Mouse (Mus musculus): ENCODE measurements around the gene 1810049J17Rik. TPM values are rescaled to one million over a fixed set of nuclear protein-coding genes. Genes with fewer than 3 reads are reported as not detected.
"Not testable (repeated sequence)": the region's sequence is repeated elsewhere in the genome, so short reads cannot be mapped to it uniquely, and the experiment has no call there.

The 1810049J17Rik gene
- 0.80 and 0.91 TPM in 2 replicates for polyA plus RNA-seq (2015; fragmentation: Nextera tagmentation; extraction: Ambion mirVana)

DNA sequence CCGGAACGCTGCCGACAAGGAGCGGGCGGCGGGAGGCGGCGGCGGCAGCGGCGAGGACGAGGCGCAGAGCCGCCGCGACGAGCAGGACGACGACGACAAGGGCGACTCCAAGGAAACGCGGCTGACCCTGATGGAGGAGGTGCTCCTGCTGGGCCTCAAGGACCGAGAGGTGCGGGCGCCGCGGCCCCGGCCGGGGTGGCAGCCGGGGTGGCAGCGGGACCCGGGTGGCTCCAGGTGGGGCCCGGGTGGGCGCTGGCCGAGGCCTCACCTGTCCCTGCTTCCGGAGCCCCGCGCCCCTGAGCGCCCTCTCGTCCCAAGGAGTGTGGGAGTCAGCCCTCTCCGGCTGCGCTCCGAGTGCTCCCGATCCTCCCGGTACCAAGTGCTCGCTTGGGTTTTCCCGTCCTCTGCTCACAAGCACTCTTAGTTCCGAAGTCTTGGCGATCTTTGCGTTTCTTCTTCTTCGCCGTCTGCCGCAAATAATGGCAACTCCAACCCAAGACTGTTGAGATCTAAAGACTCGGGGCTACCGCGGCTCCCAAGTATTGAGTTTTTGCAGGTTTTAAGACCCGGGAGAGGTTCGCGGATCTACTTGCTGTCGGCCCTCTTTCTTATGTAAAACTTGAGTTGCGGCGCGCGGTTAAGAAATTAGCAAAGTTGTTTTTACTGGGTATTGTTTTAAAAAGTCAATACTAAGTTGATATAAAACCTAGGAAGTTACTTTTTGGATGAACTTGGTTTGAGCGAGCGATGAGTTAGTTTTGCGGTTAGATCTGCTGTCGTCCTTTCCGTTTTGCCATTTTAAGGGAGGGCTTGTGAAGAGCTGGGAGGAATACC, at the start of gene 1810049J17Rik:
1810049J17Rik (minus strand) TSS at position 112 of the 834 bp plus-strand sequence.
- Histone ChIP-seq H3K9me3 (no peaks in the 10 kb centered on the region), H3K4me2 (replicated peaks) (peak within 1 kb of the TSS; percentile 65), H3K9ac (replicated peaks) (peak within 1 kb of the TSS; percentile 91), H3K4me1 (peaks cover 30% of the 10 kb centered on the region), H3K27me3 (peaks cover 4% of the 10 kb centered on the region; the same call in 1 of the 2 replicates), H3K4me3 (peak within 1 kb of the TSS; percentile 93), H3K36me3 (no peaks in the 10 kb centered on the region), H3K27ac (replicated peaks) (peak within 1 kb of the TSS; percentile 94)
- ATAC-seq (replicated peaks): peak; percentile 47
- under 1% methylated on average over 60 of the region's 70 CpGs for WGBS

DNA sequence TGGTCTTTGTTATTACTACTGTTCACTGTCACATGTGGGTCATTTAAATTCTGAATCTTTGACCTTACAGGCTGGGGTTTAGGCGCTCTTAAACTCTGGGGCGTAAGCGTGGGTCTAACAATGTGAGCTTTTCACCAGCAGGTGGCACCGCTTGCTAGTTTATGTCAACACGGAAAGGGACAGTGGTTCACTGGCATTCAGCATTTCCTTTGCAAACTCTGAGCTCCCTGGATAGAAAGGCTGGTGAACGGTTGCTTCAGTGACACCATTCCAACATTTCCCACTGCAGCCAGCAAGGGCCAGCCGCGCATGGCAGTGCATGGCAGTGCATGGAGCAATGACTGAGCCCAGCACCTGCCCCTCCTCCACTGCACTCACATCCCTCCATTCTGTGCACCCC, 49.5 kb upstream of the 1810049J17Rik start:
- no peaks in the 10 kb centered on the region for H3K27me3 ChIP-seq
- peak; percentile 63 for ATAC-seq (replicated peaks)
- no peaks in the 10 kb centered on the region for H3K9me3 ChIP-seq
- peaks cover 26% of the 10 kb centered on the region for H3K4me1 ChIP-seq
- no peak overlapping the region for H3K4me2 ChIP-seq (replicated peaks)
- 4% methylated on average over 8 of the region's 8 CpGs for WGBS
- H3K27ac ChIP-seq (replicated peaks): no peak overlapping the region
- no peak overlapping the region for H3K9ac ChIP-seq (replicated peaks)
- H3K4me3 ChIP-seq: no peak overlapping the region
- H3K36me3 ChIP-seq: no peaks in the 10 kb centered on the region

DNA sequence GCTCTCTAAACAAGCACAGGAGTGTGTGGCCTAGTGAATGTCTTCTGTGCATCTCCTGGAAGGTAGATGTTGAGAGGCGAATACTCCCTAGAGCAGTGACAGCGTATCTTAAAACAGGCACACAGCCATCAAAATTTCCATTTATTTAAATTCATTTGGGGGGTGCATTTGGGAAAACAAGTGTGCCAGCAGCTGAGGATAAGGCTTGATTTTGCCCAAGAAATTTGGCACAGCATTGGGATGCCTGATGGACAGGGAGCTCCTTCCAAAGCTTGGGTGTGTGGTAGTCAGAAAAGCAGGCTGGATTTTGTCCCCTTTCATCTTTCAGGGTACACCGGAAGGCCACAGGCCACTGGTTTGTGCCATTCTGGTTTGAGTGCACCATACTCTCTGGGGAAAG, 48.4 kb upstream of the 1810049J17Rik start:
- H3K4me1 ChIP-seq: peaks cover 29% of the 10 kb centered on the region
- WGBS: 80% methylated on average over 3 of the region's 3 CpGs
- no peak overlapping the region for H3K4me2 ChIP-seq (replicated peaks)
- no peak for ATAC-seq (replicated peaks)
- H3K36me3 ChIP-seq: no peaks in the 10 kb centered on the region
- no peaks in the 10 kb centered on the region for H3K9me3 ChIP-seq
- H3K4me3 ChIP-seq: no peak overlapping the region
- H3K9ac ChIP-seq (replicated peaks): no peak overlapping the region
- peak overlapping the region; percentile 72 for H3K27ac ChIP-seq (replicated peaks)
- H3K27me3 ChIP-seq: no peaks in the 10 kb centered on the region

DNA sequence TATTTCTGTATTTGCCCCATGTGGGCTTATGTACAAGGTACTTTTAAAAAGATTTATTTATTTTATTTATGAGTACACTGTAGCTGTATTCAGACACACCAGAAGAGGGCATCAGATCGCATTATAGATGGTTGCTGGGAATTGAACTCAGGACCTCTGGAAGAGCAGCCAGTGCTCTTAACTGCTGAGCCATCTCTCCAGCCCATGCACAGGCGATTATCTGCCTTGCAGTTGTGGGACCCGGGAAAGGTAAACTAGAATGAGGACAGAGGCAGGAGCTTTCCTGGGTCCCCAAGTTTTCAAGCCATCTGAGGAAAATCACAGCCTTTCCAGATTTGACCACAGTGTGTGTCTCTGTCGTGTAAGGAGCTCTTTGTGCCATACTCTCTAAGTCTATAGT, 47.2 kb upstream of the 1810049J17Rik start:
- ATAC-seq (replicated peaks): no peak
- no peaks in the 10 kb centered on the region for H3K27me3 ChIP-seq

GRCm38 (mm10) chr15:12368357-12368756, 46.7 kb upstream of the 1810049J17Rik start:
- ATAC-seq (replicated peaks): no peak
- no peak overlapping the region for H3K27ac ChIP-seq (replicated peaks)
- H3K9ac ChIP-seq (replicated peaks): no peak overlapping the region
- peaks cover 30% of the 10 kb centered on the region for H3K4me1 ChIP-seq
- no peaks in the 10 kb centered on the region for H3K9me3 ChIP-seq
- no peaks in the 10 kb centered on the region for H3K27me3 ChIP-seq
- WGBS: 58% methylated on average over 11 of the region's 11 CpGs
- no peak overlapping the region for H3K4me2 ChIP-seq (replicated peaks)
- H3K36me3 ChIP-seq: no peaks in the 10 kb centered on the region
- no peak overlapping the region for H3K4me3 ChIP-seq

More for the DNA sequence above, 47.2 kb upstream of the 1810049J17Rik start:
- WGBS: 87% methylated on average over 4 of the region's 4 CpGs
- no peak overlapping the region for H3K4me3 ChIP-seq
- no peak overlapping the region for H3K4me2 ChIP-seq (replicated peaks)
- H3K9me3 ChIP-seq: no peaks in the 10 kb centered on the region
- no peak overlapping the region for H3K27ac ChIP-seq (replicated peaks)
- H3K9ac ChIP-seq (replicated peaks): no peak overlapping the region
- H3K4me1 ChIP-seq: peaks cover 30% of the 10 kb centered on the region
- H3K36me3 ChIP-seq: no peaks in the 10 kb centered on the region

DNA sequence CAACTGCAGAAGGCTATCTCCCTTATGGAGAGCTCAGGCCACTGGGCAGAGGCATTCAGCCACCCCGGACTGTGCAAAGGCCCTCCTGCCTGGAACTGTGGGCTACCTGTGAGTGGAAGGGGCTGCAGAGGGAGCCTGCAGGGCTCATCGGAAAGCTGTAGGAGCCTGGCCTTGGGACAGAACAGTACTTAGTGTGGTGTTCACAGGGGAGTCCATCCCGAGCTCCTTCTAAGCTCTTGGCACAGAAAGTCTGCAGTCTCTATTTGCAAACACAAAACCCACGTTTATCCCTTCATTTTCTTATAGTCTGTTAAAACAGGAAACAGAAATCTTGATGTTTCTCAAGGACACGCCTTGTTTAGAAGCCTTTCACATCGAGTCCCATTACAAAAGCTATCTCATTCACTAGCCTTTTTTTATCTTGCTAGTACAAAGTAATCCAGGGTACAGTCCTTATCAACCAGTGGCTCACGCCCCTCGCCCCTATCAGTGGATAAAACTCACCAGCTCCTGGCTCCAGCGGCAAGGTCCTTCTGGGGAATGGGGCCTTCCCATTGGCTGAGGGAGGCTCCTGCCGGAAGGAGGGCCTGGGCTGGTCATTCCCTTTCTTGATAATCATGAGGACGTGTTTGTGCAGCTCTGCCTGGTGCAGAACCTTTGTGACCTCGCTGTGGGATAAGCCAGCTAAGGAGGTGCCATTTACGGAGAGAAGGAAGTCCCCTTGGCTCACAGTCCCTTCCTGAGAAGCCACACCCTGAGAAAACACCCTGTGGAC, 45.8 kb upstream of the 1810049J17Rik start:
- H3K4me3 ChIP-seq: no peak overlapping the region
- no peaks in the 10 kb centered on the region for H3K9me3 ChIP-seq
- no peaks in the 10 kb centered on the region for H3K27me3 ChIP-seq
- ATAC-seq (replicated peaks): no peak
- 50% methylated on average over 13 of the region's 13 CpGs for WGBS
- H3K27ac ChIP-seq (replicated peaks): no peak overlapping the region
- H3K9ac ChIP-seq (replicated peaks): no peak overlapping the region
- H3K4me2 ChIP-seq (replicated peaks): no peak overlapping the region
- H3K36me3 ChIP-seq: no peaks in the 10 kb centered on the region
- peaks cover 30% of the 10 kb centered on the region for H3K4me1 ChIP-seq

GRCm38 (mm10) chr15:12366580-12367305, 45.0 kb upstream of the 1810049J17Rik start:
- not testable (repeated sequence) for H3K4me3 ChIP-seq; H3K27me3 ChIP-seq; H3K36me3 ChIP-seq; H3K9me3 ChIP-seq; H3K9ac ChIP-seq (replicated peaks); H3K4me2 ChIP-seq (replicated peaks); ATAC-seq (replicated peaks)
- Histone ChIP-seq H3K4me1 (peaks cover 30% of the 10 kb centered on the region), H3K27ac (replicated peaks) (peak overlapping the region; percentile 87)
- 86% methylated on average over 11 of the region's 11 CpGs for WGBS

GRCm38 (mm10) chr15:12366072-12366469, 44.4 kb upstream of the 1810049J17Rik start:
- H3K27me3 ChIP-seq: no peaks in the 10 kb centered on the region
- H3K4me3 ChIP-seq: no peak overlapping the region
- WGBS: 11% methylated on average over 3 of the region's 3 CpGs
- H3K4me1 ChIP-seq: peaks cover 26% of the 10 kb centered on the region
- no peaks in the 10 kb centered on the region for H3K9me3 ChIP-seq
- peak; percentile 92 for ATAC-seq (replicated peaks)
- H3K4me2 ChIP-seq (replicated peaks): peak overlapping the region; percentile 1; the same call in 1 of the 2 replicates
- no peak overlapping the region for H3K9ac ChIP-seq (replicated peaks)
- no peaks in the 10 kb centered on the region for H3K36me3 ChIP-seq
- H3K27ac ChIP-seq (replicated peaks): peak overlapping the region; percentile 87

DNA sequence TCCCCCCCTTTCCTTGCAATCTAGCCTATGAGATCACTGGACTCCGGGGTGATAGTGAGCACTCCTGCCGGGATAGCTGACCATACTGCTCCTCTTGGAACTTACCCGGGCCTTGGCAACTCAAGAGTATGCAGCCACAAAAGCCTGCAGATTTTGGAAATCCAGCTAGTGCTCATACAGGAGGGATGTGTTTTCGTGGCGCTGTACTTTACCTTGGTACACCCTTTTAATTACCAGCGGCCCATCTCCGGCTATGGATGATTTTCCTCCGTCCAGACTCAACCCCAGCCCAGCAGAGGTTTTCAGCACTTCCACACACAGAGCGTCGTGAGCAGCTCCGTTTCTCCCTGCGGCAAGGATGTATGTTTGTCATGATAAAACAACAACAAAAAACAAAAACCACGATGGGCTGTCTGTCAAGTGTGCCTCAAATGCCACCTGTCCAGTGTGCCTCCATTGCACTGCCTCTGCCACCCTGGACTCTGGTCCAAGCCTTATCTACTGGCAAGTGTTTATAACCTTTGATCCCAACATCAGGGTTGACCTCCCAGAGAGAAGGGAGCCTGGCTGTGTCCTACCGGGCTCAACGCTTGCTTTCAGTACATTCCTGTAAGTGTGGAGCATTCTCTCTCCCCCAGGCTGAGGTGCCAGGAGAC, 43.8 kb upstream of the 1810049J17Rik start:
- peaks cover 24% of the 10 kb centered on the region for H3K4me1 ChIP-seq
- H3K27me3 ChIP-seq: no peaks in the 10 kb centered on the region
- 75% methylated on average over 15 of the region's 15 CpGs for WGBS
- no peaks in the 10 kb centered on the region for H3K9me3 ChIP-seq
- no peak overlapping the region for H3K9ac ChIP-seq (replicated peaks)
- H3K36me3 ChIP-seq: no peaks in the 10 kb centered on the region
- H3K27ac ChIP-seq (replicated peaks): peak overlapping the region; percentile 87
- peak overlapping the region; percentile 1; the same call in 1 of the 2 replicates for H3K4me2 ChIP-seq (replicated peaks)
- peak; percentile 43 for ATAC-seq (replicated peaks)
- H3K4me3 ChIP-seq: no peak overlapping the region

DNA sequence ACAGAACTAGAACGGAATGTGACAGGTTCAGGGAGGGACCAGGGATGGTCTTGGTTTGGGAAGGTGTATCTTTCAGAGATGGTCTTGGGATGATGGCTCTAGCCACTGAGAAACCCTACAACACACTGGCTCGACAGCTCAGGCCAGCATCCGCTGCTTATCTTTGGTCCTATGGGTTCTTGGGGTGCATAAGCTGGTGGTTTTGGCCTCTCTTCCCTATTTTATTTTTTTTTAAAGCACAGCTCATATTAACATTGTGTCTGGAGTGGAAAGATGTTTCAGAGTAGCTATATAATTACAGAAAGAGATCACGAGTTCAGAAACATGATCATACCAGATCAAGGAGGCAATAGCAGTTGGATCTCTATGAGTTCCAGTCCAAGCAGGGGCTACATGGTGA, 42.4 kb upstream of the 1810049J17Rik start:
- ATAC-seq (replicated peaks): no peak
- Histone ChIP-seq H3K9ac (replicated peaks) (no peak overlapping the region), H3K27ac (replicated peaks) (no peak overlapping the region), H3K4me1 (peaks cover 22% of the 10 kb centered on the region), H3K9me3 (no peaks in the 10 kb centered on the region), H3K4me2 (replicated peaks) (no peak overlapping the region), H3K4me3 (no peak overlapping the region), H3K27me3 (no peaks in the 10 kb centered on the region), H3K36me3 (no peaks in the 10 kb centered on the region)
- 93% methylated on average over 4 of the region's 4 CpGs for WGBS

DNA sequence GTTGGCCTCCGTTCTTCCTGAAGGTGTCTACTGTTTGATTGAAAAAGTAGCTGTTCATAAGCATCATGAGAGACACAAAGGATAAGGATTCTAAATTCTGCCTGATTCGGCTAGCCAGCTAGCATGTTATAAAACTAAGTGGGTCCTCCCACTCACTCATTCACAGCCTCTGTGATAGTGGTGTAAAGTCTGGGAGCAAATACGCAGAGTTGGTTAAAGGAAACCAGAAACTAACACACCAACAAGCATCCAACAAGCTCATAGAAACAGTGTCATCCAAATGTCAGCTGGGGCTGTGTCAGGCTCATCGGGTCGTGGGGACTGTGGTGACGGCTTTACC, 41.0 kb upstream of the 1810049J17Rik start:
- Histone ChIP-seq H3K36me3 (no peaks in the 10 kb centered on the region), H3K9ac (replicated peaks) (no peak overlapping the region), H3K4me2 (replicated peaks) (no peak overlapping the region), H3K27me3 (no peaks in the 10 kb centered on the region), H3K4me1 (peaks cover 18% of the 10 kb centered on the region), H3K4me3 (no peak overlapping the region), H3K9me3 (no peaks in the 10 kb centered on the region), H3K27ac (replicated peaks) (no peak overlapping the region)
- WGBS: 88% methylated on average over 6 of the region's 6 CpGs
- no peak for ATAC-seq (replicated peaks)
